Mouse (Mus musculus): ENCODE results near the gene Clasp1.
A peak's percentile ranks its signal among the peaks of the same experiment; 100 is the strongest.

The Clasp1 gene

DNA sequence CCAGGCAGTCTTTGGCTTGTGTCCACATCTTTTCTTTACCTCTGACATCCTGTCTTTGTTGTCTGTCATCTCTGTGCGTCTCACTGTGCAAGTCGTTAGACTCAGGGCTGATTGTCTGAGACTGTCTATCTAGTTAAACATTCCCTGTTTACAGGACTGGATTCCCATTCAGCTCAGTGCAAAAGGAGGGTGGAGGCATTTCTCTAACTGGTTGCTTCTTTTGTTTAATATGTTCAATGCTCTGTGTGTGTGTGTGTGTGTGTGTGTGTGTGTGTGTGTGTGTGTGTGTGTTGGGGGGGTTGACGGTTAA lies 261.9 kb downstream of the Clasp1 start:
- DNase-seq (ENCODE audit: inconsistent ontology term) = no peak

DNA sequence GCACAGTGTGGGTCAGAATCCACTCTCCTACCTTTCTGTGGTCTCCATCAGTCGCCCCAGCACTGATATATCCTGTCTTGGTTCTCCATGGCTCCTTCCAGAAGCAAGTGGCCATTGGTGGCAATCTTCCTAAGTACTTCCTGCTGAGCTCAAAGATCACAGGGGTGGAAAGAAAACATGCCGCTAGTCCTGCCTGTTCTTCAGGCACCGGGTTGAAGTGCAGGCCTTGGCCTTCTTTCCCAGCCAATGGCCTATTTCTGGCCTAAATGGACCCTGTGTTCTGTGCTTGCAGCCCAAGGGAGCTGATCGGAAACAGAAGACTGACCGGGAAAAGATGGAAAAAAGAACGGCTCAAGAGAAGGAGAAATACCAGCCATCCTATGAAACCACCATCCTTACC lies 269.9 kb downstream of the Clasp1 start:
- DNase-seq (ENCODE audit: inconsistent ontology term) = no peak

DNA sequence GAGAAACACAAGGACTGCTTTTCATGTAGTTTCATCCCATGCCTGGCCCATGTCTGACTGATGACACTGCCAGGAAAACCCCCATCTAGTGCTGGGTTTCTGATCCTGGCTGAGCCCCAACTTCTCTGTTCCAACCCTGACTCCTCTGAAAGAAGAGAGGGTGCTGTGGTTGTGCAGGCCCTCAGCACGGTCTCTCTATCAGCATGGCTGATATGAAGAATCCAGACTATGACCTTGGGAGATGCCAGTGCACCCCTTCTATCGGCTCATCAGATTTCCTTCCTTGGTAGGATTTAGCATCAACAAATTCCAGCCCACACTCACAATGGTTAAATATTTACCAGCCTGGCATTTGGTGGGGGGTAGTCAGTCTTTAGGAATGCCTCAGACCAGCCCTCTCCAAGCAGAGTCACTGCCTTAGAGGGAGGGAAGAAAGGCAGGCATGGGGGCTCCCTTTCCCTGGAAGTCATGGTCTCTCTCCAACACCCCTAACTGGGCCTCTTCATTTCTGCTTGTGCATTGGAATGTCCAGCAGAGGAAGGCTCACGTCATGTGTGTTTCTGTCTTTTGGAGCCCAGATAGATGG lies 272.1 kb downstream of the Clasp1 start:
- peak; percentile 22 for DNase-seq (ENCODE audit: inconsistent ontology term)
